Mouse (Mus musculus) hindbrain, postnatal 0 days (tissue): ENCODE measurements around the gene Mpst. TPM values are rescaled to one million over a fixed set of nuclear protein-coding genes. Genes with fewer than 3 reads are reported as not detected.

Experiments used
- ATAC-seq: fragments of 200-750 bp; cut with Nextera tagmentation; 2 replicates; pipeline ENCODE4 v1.8.0; 2017; ENCODE audit warnings: mild to moderate bottlenecking, moderate TSS enrichment, moderate library complexity
- DNase-seq: peaks from one replicate; pipeline ENCODE4 v3.0.0-alpha.2; 2015; ENCODE audit warnings: low spot score
- H3K27ac ChIP-seq: fragments of 300-500 bp; sonication (generic); 2 replicates; pipeline ENCODE4 v1.5.1; 2014; ENCODE audit warnings: mild to moderate bottlenecking
- H3K27me3 ChIP-seq: fragments of 300-500 bp; sonication (generic); 2 replicates; pipeline ENCODE4 v1.6.1; 2014; ENCODE audit warnings: low read length, mixed read lengths; ENCODE audit not compliant: insufficient read depth
- H3K36me3 ChIP-seq: fragments of 300-500 bp; sonication (generic); 2 replicates; pipeline ENCODE4 v1.6.1; 2014; ENCODE audit warnings: low read length, mixed read lengths; ENCODE audit not compliant: insufficient read depth
- H3K4me1 ChIP-seq: fragments of 300-500 bp; sonication (generic); 2 replicates; pipeline ENCODE4 v1.6.1; 2014; ENCODE audit warnings: antibody characterized with exemption, low read length, mixed read lengths; ENCODE audit not compliant: insufficient read depth
- H3K4me2 ChIP-seq: fragments of 300-500 bp; sonication (generic); 2 replicates; pipeline ENCODE4 v1.6.1; 2014; ENCODE audit warnings: low read depth, mild to moderate bottlenecking, low read length, moderate library complexity, mixed read lengths
- H3K4me3 ChIP-seq: fragments of 300-500 bp; sonication (generic); 2 replicates; pipeline ENCODE4 v1.5.1; 2014; ENCODE audit warnings: low read length
- H3K9ac ChIP-seq: fragments of 300-500 bp; sonication (generic); replicated peaks from 2 replicates; pipeline ENCODE4 v1.6.1; 2014; ENCODE audit warnings: mild to moderate bottlenecking, low read length, moderate library complexity, mixed read lengths
- H3K9me3 ChIP-seq: fragments of 300-500 bp; sonication (generic); 2 replicates; pipeline ENCODE4 v1.6.1; 2016; ENCODE audit warnings: low read length, mixed read lengths
- CTCF ChIP-seq: IDR thresholded peaks from 2 replicates; pipeline ENCODE4 v1.5.1; 2016; ENCODE audit warnings: antibody characterized with exemption, control low read depth, low read depth
- WGBS: fragments of 180-500 bp; shearing (Covaris S2); extraction: QIAGEN DNeasy Blood & Tissue Kit; methylation state at CpG from one replicate; pipeline ENCODE4 v1.1.7; 2014; 5-methylcytosine and 5-hydroxymethylcytosine counted together
- polyA plus RNA-seq: library from polyadenylated mRNA; unstranded; fragments of >200 nt; fragmentation: Nextera tagmentation; extraction: Ambion mirVana; gene quantifications from 2 replicates; pipeline ENCODE4 v1.2.1, GENCODE M21; 2015
- total RNA-seq: library from RNA; depleted of rRNA; stranded (reverse); fragments of >200 nt; gene quantifications from 2 replicates; pipeline ENCODE4 v1.2.3, GENCODE M21; 2014

Gene Mpst
- total and polyA plus RNA-seq, 2 experiments from 2014 or later, result 5.3 to 114 TPM

DNA sequence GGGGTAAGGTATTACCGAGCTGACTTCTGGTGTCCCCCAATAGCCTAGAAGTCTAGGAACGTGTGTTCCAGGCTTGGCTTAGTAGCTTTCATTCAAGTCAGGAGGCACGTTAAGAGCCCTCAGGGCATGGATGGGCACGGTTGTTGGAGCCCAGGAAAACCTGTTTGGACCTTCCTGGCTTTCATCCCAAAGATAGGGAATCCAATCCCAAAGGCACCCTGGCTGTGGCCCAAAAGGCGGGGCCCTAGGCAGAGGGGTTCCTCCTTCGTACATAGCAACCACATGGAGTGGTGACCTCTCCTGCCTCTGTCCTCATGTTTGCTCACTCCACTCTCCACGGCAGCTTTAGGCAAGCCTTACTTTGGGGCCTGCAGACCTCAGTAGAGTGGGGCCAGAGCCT, 3.8 kb upstream of the Mpst start:
- no peak for ATAC-seq
- Histone ChIP-seq H3K36me3 (no peaks in the 10 kb centered on the region), H3K4me2 (0 out of 2 replicates have a peak overlapping the region, but pooled peaks have one; percentile 87), H3K4me3 (no peak overlapping the region), H3K27ac (peak overlapping the region; percentile 88), H3K4me1 (peaks cover 24% of the 10 kb centered on the region; the same call in 1 of the 2 replicates), H3K9me3 (no peaks in the 10 kb centered on the region), H3K9ac (peak overlapping the region; percentile 24; the same call in 1 of the 2 replicates), H3K27me3 (no peaks in the 10 kb centered on the region)
- TF ChIP-seq CTCF, result no peak
- 55% methylated on average over 7 of the region's 7 CpGs for WGBS
- no peak for DNase-seq

DNA sequence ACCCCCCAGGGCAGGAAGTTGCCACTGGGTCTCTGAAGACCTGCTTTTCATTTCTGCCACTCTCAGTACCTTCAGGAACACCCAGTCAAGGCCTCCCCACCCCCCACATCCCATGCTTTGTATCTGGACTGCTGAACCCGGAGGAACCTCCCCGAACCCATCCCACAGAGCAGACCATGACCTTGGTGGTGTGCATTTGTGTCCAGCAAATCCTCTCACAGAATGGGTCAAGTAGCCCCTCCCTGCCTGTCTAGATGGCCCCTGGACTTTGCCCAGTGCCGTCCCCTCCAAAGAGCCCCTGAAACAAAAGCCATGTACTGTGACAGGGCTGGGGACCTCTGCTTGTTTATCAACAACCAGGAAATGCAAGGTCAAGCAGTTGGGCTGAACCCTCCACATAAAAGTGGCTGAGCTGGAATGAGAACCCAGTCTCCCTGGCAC, 2.9 kb upstream of the Mpst start:
- Histone ChIP-seq H3K4me3 (no peak overlapping the region), H3K4me2 (peak overlapping the region; percentile 87), H3K36me3 (no peaks in the 10 kb centered on the region), H3K9ac (no peak overlapping the region), H3K4me1 (peaks cover 26% of the 10 kb centered on the region; the same call in 1 of the 2 replicates), H3K27me3 (no peaks in the 10 kb centered on the region), H3K27ac (peak overlapping the region; percentile 88), H3K9me3 (no peaks in the 10 kb centered on the region)
- TF ChIP-seq CTCF, result no peak
- ATAC-seq, result no peak
- 30% methylated on average over 3 of the region's 3 CpGs for WGBS
- DNase-seq, result peak; percentile 12

DNA sequence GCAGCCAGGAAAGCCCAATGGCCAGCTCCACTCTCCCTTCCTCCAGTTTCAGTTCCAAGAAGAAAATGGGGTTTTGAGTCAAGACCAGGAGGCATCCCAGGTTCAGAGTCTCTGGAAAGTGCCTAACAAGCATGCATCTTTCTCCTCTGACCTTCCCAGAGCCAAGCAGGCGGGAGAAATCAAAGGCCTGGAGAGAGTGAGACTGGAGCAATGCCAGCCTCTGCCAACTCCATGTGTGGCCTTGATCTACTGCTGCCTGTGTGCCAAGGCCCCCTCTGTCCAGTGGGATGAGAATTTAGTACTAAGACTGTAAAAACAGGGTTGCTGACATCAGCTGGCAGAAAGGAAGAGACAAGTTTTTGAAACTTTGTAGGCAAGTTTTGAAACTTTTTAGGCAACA, 2.3 kb upstream of the Mpst start:
- Histone ChIP-seq H3K4me1 (peaks cover 26% of the 10 kb centered on the region; the same call in 1 of the 2 replicates), H3K27me3 (peaks cover 3% of the 10 kb centered on the region; the same call in 1 of the 2 replicates), H3K4me3 (no peak overlapping the region), H3K36me3 (no peaks in the 10 kb centered on the region), H3K27ac (peak overlapping the region; percentile 88), H3K9ac (no peak overlapping the region), H3K9me3 (no peaks in the 10 kb centered on the region), H3K4me2 (peak overlapping the region; percentile 87; the same call in 1 of the 2 replicates)
- peak; percentile 28; the same call in 1 of the 2 replicates for ATAC-seq
- TF ChIP-seq CTCF, result no peak
- 39% methylated on average over 1 of the region's 1 CpGs for WGBS
- peak; percentile 84 for DNase-seq

DNA sequence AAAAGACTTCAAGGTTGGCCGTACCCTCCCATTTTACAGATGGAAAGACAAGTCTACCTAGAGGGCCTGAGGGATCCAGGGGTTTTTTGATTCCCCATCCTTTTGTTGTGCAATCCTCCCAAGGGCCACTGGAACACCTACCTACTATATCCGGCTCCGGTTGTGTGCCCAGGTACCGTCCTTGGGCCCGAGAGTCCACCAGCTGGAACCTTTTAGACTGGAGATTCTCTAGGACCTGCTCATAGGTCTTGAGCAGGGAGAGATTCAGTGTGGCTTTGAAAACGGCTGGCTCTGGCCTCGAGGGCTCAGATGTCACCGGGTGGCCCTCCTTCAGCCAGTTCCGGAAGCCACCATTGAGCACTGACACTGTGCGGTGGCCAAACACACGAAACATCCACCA, 1.1 kb upstream of the Mpst start:
- H3K4me1 ChIP-seq, result peaks cover 26% of the 10 kb centered on the region; the same call in 1 of the 2 replicates
- H3K9ac ChIP-seq, result peak overlapping the region; percentile 78
- 51% methylated on average over 11 of the region's 11 CpGs for WGBS

DNA sequence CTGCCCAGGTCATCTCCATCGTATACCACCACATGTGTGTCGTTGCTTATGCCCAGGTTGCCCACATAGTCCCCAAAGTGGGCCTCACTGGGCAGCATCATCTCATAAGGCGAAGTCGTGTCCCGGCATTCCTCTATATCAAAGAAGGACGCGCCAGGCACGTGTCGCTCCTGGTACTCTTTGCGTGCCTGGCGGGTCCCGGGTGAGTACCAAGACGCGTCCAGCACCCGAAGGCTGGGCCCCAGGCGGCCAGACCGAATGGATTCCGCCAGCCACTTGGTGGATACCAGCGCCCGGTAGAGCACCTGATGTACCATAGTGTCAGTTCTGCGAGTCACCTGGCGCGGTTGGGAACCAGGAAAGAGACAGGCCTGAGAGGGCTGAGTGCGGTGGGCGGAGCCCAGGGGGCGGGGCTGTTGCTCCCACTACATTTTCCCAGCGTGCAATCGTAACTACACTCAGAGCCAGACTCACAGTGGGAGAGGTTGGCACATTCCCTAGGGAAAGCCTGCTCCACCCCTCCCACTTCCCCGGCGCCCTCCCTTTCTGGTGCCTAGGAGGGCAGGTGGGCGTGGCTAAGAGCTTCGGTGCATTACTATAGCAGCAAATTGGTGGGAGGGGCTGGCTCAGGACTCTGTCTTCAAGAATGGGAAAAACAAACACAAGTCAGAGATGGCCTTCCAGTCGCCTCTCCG, 552 bp upstream of the Mpst start, which contains the start of gene Tst:
TSS of gene Tst (minus strand) at position 391 of the 695 bp plus-strand sequence.
- no peak for TF ChIP-seq CTCF
- Histone ChIP-seq H3K27me3 (peaks cover 8% of the 10 kb centered on the region; the same call in 1 of the 2 replicates), H3K27ac (peak within 1 kb of the TSS; percentile 88), H3K4me1 (peaks cover 26% of the 10 kb centered on the region; the same call in 1 of the 2 replicates), H3K9ac (peak within 1 kb of the TSS; percentile 78), H3K4me3 (peak within 1 kb of the TSS; percentile 65), H3K9me3 (no peaks in the 10 kb centered on the region), H3K36me3 (no peaks in the 10 kb centered on the region), H3K4me2 (peak within 1 kb of the TSS; percentile 87)
- WGBS, result 1% methylated on average over 34 of the region's 34 CpGs
- DNase-seq (peak; percentile 91), ATAC-seq (peak; percentile 71)

More for the DNA sequence above, 1.1 kb upstream of the Mpst start:
- ATAC-seq, result no peak
- no peak for TF ChIP-seq CTCF
- H3K4me3 ChIP-seq, result peak overlapping the region; percentile 65
- H3K27me3 ChIP-seq, result peaks cover 8% of the 10 kb centered on the region; the same call in 1 of the 2 replicates
- peak overlapping the region; percentile 88 for H3K27ac ChIP-seq
- no peaks in the 10 kb centered on the region for H3K9me3 ChIP-seq
- no peaks in the 10 kb centered on the region for H3K36me3 ChIP-seq
- DNase-seq, result no peak
- peak overlapping the region; percentile 87 for H3K4me2 ChIP-seq

DNA sequence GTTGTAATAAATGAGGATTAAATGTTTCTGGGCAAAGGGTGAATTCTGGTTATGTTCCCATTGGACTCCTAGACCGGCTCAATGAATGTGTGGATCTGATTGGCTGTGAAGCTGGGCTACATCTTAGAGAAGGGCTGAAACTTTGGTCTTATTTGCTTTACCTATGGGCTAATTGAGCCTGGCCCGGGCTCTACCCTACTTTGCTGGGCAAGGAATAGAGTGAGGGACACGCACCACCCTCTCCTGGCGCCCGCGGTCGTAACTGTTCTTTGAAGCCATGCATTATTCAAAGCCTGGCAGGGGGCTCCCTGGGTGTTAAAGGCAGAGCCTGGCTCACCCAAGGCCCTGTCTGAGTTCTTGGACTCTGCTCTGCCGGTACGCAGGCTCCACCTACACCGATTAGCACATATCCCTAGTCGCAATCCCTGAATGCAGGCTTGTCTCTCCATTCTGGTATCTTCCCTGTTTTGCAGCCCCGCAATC, 3.4 kb downstream of the Mpst start:
- no peaks in the 10 kb centered on the region for H3K9me3 ChIP-seq
- 18% methylated on average over 12 of the region's 12 CpGs for WGBS
- no peak for DNase-seq
- ATAC-seq, result no peak
- TF ChIP-seq CTCF, result no peak
- H3K4me2 ChIP-seq, result peak overlapping the region; percentile 35; the same call in 1 of the 2 replicates
- no peaks in the 10 kb centered on the region for H3K36me3 ChIP-seq
- no peak overlapping the region for H3K4me3 ChIP-seq
- H3K4me1 ChIP-seq, result peaks cover 15% of the 10 kb centered on the region; the same call in 1 of the 2 replicates
- H3K27me3 ChIP-seq, result peaks cover 8% of the 10 kb centered on the region; the same call in 1 of the 2 replicates
- H3K9ac ChIP-seq, result 0 out of 2 replicates have a peak overlapping the region, but pooled peaks have one; percentile 22
- H3K27ac ChIP-seq, result no peak overlapping the region
